ENCODE assay signal across 23 mouse cellular contexts in the genomic region with DNA sequence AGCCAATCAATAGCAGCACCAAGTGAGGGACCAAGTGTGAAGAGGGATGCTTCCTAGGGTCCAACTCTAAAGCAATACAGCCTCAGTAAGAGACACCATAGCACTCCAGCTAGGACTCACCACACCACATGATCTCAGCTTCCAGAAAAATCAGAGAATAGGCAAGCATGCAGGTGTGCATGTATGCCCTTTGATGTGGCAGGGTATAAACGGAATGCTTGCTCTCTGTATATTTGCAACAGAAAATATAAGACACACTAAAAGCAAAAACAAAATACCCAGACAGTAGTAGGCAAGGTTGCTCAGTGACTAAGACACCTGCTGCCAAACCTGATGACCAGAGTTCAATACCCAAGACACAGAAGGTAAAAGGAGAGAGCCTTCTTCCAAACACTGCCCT.
"Had no signal": no experiment of that assay in that cellular context is flagged by ENCODE, and none has a peak within 500 bp of the region (broad histone marks: within the 10 kb centered on the region; RNA-seq: fewer than 3 reads in every experiment).

No protein-coding gene starts in this region.

- H3K9ac ChIP-seq: kidney, embryonic 15.5 days; limb, embryonic 12.5 days; limb, embryonic 15.5 days; liver, embryonic 14.5 days; liver, postnatal 0 days; lung, embryonic 15.5 days; neural tube, embryonic 13.5 days; stomach, embryonic 15.5 days had no signal

- DNase-seq: kidney, adult 2 months; kidney, postnatal 10 days; kidney, postnatal 36 days; layer of hippocampus, postnatal 36 days; left cerebral cortex, postnatal 4 days; liver, postnatal 0 days; lung, postnatal 10 days; lung, postnatal 36 days; midbrain, embryonic 14.5 days; retina, postnatal 1 day; right cerebral cortex, postnatal 25 days; spleen, adult 18-20 months had no signal

- ATAC-seq: intestine, postnatal 0 days; liver, postnatal 0 days had no signal

- H3K36me3 ChIP-seq: kidney, embryonic 15.5 days; limb, embryonic 15.5 days; lung, embryonic 15.5 days; neural tube, embryonic 13.5 days; stomach, embryonic 15.5 days had no signal

- H3K4me2 ChIP-seq: kidney, embryonic 15.5 days; limb, embryonic 12.5 days; limb, embryonic 15.5 days; liver, embryonic 11.5 days; lung, embryonic 15.5 days; neural tube, embryonic 13.5 days; stomach, embryonic 15.5 days had no signal

- H3K4me3 ChIP-seq: kidney, embryonic 15.5 days; limb, embryonic 12.5 days; limb, embryonic 15.5 days; lung, embryonic 15.5 days; megakaryocyte, embryonic 14.5 days; midbrain, embryonic 10.5 days; neural tube, embryonic 13.5 days; stomach, embryonic 15.5 days had no signal

- H3K27me3 ChIP-seq: kidney, embryonic 15.5 days; limb, embryonic 12.5 days; limb, embryonic 15.5 days; lung, embryonic 15.5 days; megakaryocyte, embryonic 14.5 days; neural tube, embryonic 13.5 days; stomach, embryonic 15.5 days had no signal

- H3K27ac ChIP-seq: kidney, embryonic 15.5 days; limb, embryonic 12.5 days; limb, embryonic 15.5 days; liver, embryonic 14.5 days; lung, embryonic 15.5 days; midbrain, embryonic 10.5 days; neural tube, embryonic 13.5 days; stomach, embryonic 15.5 days had no signal

- H3K9me3 ChIP-seq: kidney, embryonic 15.5 days; limb, embryonic 12.5 days; limb, embryonic 15.5 days; lung, embryonic 15.5 days; megakaryocyte, embryonic 14.5 days; midbrain, embryonic 10.5 days; neural tube, embryonic 13.5 days; stomach, embryonic 15.5 days had no signal
